Mouse (Mus musculus) liver, postnatal 0 days (tissue): ENCODE data around the gene Dnali1.

ENCODE experiments used
- CTCF ChIP-seq: sonication (generic); IDR thresholded peaks from 2 replicates; pipeline ENCODE4 v1.5.1; 2016; ENCODE audit warnings: antibody characterized with exemption, low read depth
- EP300 ChIP-seq: IDR thresholded peaks from 2 replicates; pipeline ENCODE4 v1.6.1; 2016; ENCODE audit warnings: antibody characterized with exemption, low read depth, mild to moderate bottlenecking

DNA sequence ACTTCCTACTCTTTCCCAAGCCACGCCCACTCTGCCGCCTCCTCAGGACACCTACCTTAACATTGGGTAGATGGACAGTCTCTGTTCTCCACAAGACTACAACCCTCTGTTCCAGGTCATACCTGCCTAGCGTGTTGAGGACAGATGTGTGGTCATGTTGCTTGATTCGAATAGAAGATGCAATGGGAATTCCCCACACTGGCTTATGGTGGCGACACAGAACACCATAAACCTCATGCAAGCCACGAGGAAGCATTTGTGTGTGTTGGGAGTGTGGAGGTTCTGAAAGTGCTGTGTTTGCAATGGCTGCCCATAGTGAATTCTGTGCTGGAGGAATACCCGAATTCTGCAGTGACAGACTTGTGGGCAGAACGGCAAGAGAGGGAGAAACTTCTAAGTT, 1.7 kb downstream of the Dnali1 start:
- no peak for TF ChIP-seq EP300
- no peak for TF ChIP-seq CTCF
